ENCODE assay signal across 15 mouse cellular contexts in genomic region chr1:81951493-81952011, GRCm38 (mm10).
"Had no signal": no experiment of that assay in that cellular context is flagged by ENCODE, and none has a peak within 500 bp of the region (broad histone marks: within the 10 kb centered on the region; RNA-seq: fewer than 3 reads in every experiment).

No protein-coding gene starts in this region.

- H3K4me3 ChIP-seq: limb, embryonic 12.5 days; limb, embryonic 15.5 days; liver, embryonic 13.5 days; midbrain, embryonic 13.5 days had no signal

- H3K27me3 ChIP-seq: limb, embryonic 12.5 days; limb, embryonic 15.5 days; liver, embryonic 13.5 days; midbrain, embryonic 13.5 days had no signal

- H3K9ac ChIP-seq: limb, embryonic 12.5 days; limb, embryonic 15.5 days; liver, embryonic 13.5 days; midbrain, embryonic 13.5 days had no signal

- H3K27ac ChIP-seq: kidney, postnatal 0 days; limb, embryonic 12.5 days; limb, embryonic 15.5 days; liver, embryonic 13.5 days; midbrain, embryonic 13.5 days; stomach, postnatal 0 days had no signal

- H3K4me1 ChIP-seq: limb, embryonic 15.5 days; liver, embryonic 13.5 days; midbrain, embryonic 13.5 days had no signal

- DNase-seq: kidney, adult 2 months; kidney, postnatal 25 days; left cerebral cortex, postnatal 4 days; liver, embryonic 13.5 days; lung, adult 2 months; lung, postnatal 14 days; lung, postnatal 4 days; right cerebral cortex, postnatal 4 days; thymus, adult 2 months; thymus, postnatal 14 days had no signal

- H3K4me2 ChIP-seq: limb, embryonic 12.5 days; limb, embryonic 15.5 days; liver, embryonic 13.5 days; midbrain, embryonic 13.5 days had no signal

- H3K36me3 ChIP-seq: limb, embryonic 12.5 days; limb, embryonic 15.5 days; liver, embryonic 13.5 days; midbrain, embryonic 13.5 days had no signal

- H3K9me3 ChIP-seq: limb, embryonic 12.5 days; limb, embryonic 15.5 days; liver, embryonic 13.5 days; midbrain, embryonic 13.5 days had no signal
